Mouse (Mus musculus) urinary bladder, postnatal 36 days (tissue): Measurements from ENCODE around the gene Prpsap2.
A peak's percentile ranks its signal among the peaks of the same experiment; 100 is the strongest.
"Not testable (repeated sequence)": the region's sequence is repeated elsewhere in the genome, so short reads cannot be mapped to it uniquely, and the experiment has no call there.

ENCODE experiments used
- DNase-seq, 2 experiments: peaks; one replicate each; pipeline ENCODE4 v3.0.0; 2022; ENCODE audit warnings: low spot score in 2 of 2, mixed read lengths in 1 of 2

Gene Prpsap2

GRCm38 (mm10) chr11:61761584-61762407, at the start of gene Prpsap2:
TSS of gene Prpsap2 (minus strand) at chr11:61762088.
- peak; percentile 99 for DNase-seq

GRCm38 (mm10) chr11:61809793-61810192, 47.9 kb upstream of the Prpsap2 start:
- no peak for DNase-seq

- DNase-seq: no peak
These were observed 46.7 kb upstream of the Prpsap2 start for GRCm38 (mm10) chr11:61808551-61809117.

- no peak for DNase-seq
These were observed 31.6 kb upstream of the Prpsap2 start for GRCm38 (mm10) chr11:61793441-61793840.

GRCm38 (mm10) chr11:61788550-61788949, 26.7 kb upstream of the Prpsap2 start:
- no peak for DNase-seq

GRCm38 (mm10) chr11:61782526-61782925, 20.6 kb upstream of the Prpsap2 start:
- DNase-seq: not testable (repeated sequence)

- no peak for DNase-seq
These were observed 12.8 kb upstream of the Prpsap2 start for GRCm38 (mm10) chr11:61774551-61775149.

- DNase-seq: no peak
These were observed 1.4 kb downstream of the Prpsap2 start for GRCm38 (mm10) chr11:61760518-61760917.

GRCm38 (mm10) chr11:61757151-61757550, 4.7 kb downstream of the Prpsap2 start:
- DNase-seq: no peak

- no peak for DNase-seq
These were observed 10.3 kb downstream of the Prpsap2 start for GRCm38 (mm10) chr11:61751612-61752011.

GRCm38 (mm10) chr11:61747161-61747560, 14.7 kb downstream of the Prpsap2 start:
- no peak for DNase-seq

- DNase-seq: no peak
These were observed 16.1 kb downstream of the Prpsap2 start for GRCm38 (mm10) chr11:61745781-61746180.

GRCm38 (mm10) chr11:61744460-61744859, 17.4 kb downstream of the Prpsap2 start:
- DNase-seq: no peak

- DNase-seq: no peak
These were observed 18.1 kb downstream of the Prpsap2 start for GRCm38 (mm10) chr11:61743768-61744167.

- no peak for DNase-seq
These were observed 21.4 kb downstream of the Prpsap2 start for GRCm38 (mm10) chr11:61740500-61740899.

GRCm38 (mm10) chr11:61737290-61737689, 24.6 kb downstream of the Prpsap2 start:
- DNase-seq: no peak

GRCm38 (mm10) chr11:61732672-61733071, 29.2 kb downstream of the Prpsap2 start:
- DNase-seq: no peak

GRCm38 (mm10) chr11:61728037-61728436, 33.9 kb downstream of the Prpsap2 start:
- no peak for DNase-seq

GRCm38 (mm10) chr11:61722077-61722476, 39.8 kb downstream of the Prpsap2 start:
- no peak for DNase-seq

- no peak for DNase-seq
These were observed 41.3 kb downstream of the Prpsap2 start, which contains the start of gene Slc5a10 for GRCm38 (mm10) chr11:61720636-61721035. TSS of gene Slc5a10 (minus strand) at chr11:61720826.

GRCm38 (mm10) chr11:61719826-61720225, 42.1 kb downstream of the Prpsap2 start:
- no peak for DNase-seq

- DNase-seq: no peak
These were observed 42.5 kb downstream of the Prpsap2 start for GRCm38 (mm10) chr11:61719387-61719786.

GRCm38 (mm10) chr11:61717990-61718389, 43.9 kb downstream of the Prpsap2 start:
- DNase-seq: no peak
